Mouse (Mus musculus): Measurements from ENCODE around the gene Nfia. TPM values are rescaled to one million over a fixed set of nuclear protein-coding genes. Genes with fewer than 3 reads are reported as not detected.
A peak's percentile ranks its signal among the peaks of the same experiment; 100 is the strongest.

The Nfia gene
- polyA plus RNA-seq, 1 experiment from 2014 or later, result 42.0 TPM

DNA sequence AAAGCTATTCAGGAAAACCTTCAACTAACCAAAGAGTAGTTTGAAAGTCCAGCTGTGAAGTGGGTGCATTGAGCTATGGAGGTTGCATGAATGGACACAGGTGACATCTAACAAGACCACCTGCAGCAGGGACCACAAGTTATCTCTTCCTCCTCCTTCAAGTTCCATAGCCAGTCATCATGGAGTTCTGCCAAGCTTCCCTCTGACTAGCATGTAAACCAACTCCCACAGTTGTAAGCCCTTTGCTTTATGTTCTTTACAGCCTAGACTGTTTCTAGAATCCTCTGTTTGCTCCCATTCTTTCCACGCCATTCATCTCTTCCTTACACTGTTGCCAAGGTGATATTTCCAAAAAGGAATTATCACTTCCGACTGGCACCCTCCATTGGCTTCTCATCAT, 141.8 kb downstream of the Nfia start:
- ATAC-seq (ENCODE audit: insufficient number of reproducible peaks, low FRiP score), result no peak
- no peaks in the 10 kb centered on the region for H3K9me3 ChIP-seq (replicated peaks)
- H3K4me3 ChIP-seq, result no peak overlapping the region
- WGBS, result 90% methylated on average over 2 of the region's 2 CpGs
- H3K4me1 ChIP-seq (replicated peaks), result peaks cover 23% of the 10 kb centered on the region
- H3K27me3 ChIP-seq (replicated peaks), result no peaks in the 10 kb centered on the region
- no peak overlapping the region for H3K9ac ChIP-seq
- no peak overlapping the region for H3K4me2 ChIP-seq
- H3K27ac ChIP-seq (ENCODE audit: poor library complexity, severe bottlenecking), result no peak overlapping the region
- peaks cover 7% of the 10 kb centered on the region; the same call in 1 of the 2 replicates for H3K36me3 ChIP-seq

DNA sequence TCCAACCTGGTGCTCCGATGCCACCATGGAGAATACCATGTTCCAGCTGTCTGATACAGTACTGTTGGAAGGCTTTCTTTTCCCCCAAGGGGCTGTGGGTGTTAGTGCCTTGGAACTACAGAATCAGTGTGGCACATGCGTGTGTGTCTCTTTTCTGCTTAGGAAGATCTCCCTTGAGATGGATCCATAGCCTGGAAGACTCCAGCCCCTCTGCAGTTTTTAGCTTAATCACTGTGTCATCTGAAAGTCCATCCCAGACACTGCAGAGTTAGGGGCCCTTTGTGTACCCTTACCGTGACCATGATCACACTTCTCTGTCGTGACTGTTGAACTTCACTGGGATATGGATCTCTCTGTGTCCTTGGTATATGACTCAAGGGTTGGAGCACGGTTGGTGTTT, 142.2 kb downstream of the Nfia start:
- Histone ChIP-seq H3K27me3 (replicated peaks) (no peaks in the 10 kb centered on the region), H3K4me1 (replicated peaks) (peaks cover 24% of the 10 kb centered on the region), H3K9ac (no peak overlapping the region), H3K9me3 (replicated peaks) (no peaks in the 10 kb centered on the region), H3K4me2 (no peak overlapping the region), H3K36me3 (peaks cover 7% of the 10 kb centered on the region; the same call in 1 of the 2 replicates), H3K27ac (ENCODE audit: poor library complexity, severe bottlenecking) (no peak overlapping the region), H3K4me3 (no peak overlapping the region)
- no peak for ATAC-seq (ENCODE audit: insufficient number of reproducible peaks, low FRiP score)
- 91% methylated on average over 5 of the region's 5 CpGs for WGBS

DNA sequence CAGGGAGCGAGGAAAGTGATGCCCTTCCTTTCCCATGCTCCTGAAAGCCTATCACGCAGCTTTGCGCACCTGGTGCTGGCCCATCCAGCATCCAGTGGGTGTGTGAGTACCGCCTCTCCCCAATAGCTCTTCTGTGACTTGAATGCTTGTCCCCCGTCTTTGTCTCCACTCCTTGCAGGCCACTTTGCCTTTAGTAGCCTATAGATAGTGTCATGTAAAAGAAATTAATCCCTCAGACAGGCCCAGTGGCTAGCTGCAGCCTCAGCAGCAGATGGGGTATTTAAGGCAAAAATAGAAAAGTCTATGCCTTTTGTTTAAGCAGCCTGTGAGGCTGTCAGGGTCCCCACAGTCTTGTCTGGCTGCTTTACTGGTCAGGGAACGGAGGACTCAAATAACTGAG, 145.0 kb downstream of the Nfia start:
- Histone ChIP-seq H3K4me1 (replicated peaks) (peaks cover 33% of the 10 kb centered on the region), H3K4me3 (no peak overlapping the region), H3K9me3 (replicated peaks) (no peaks in the 10 kb centered on the region), H3K36me3 (no peaks in the 10 kb centered on the region), H3K27ac (ENCODE audit: poor library complexity, severe bottlenecking) (no peak overlapping the region), H3K27me3 (replicated peaks) (no peaks in the 10 kb centered on the region), H3K4me2 (no peak overlapping the region), H3K9ac (no peak overlapping the region)
- 75% methylated on average over 6 of the region's 6 CpGs for whole genome bisulfite sequencing
- ATAC-seq (ENCODE audit: insufficient number of reproducible peaks, low FRiP score), result no peak

DNA sequence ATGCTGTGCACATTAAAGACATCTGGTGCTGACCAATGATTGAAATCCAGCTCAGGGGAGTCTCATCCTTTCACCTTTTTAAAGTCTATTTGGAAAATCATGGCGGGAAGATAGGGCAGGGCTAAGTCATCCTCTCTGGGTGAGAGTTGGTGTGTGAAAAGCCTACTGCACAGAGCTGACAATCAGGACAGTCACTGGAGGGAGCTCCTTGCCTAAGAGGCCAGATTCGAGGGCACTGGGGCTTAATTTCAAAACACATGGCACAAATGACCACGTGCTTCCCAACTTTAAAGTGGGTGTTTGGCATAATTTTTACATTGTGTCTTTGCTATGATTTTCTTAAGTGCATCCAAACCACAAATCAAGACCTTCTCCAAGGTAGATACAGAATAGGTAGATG, 146.1 kb downstream of the Nfia start:
- no peak overlapping the region for H3K9ac ChIP-seq
- H3K4me3 ChIP-seq, result no peak overlapping the region
- 59% methylated on average over 3 of the region's 3 CpGs for WGBS
- H3K27ac ChIP-seq (ENCODE audit: poor library complexity, severe bottlenecking), result no peak overlapping the region
- no peak overlapping the region for H3K4me2 ChIP-seq
- H3K9me3 ChIP-seq (replicated peaks), result no peaks in the 10 kb centered on the region
- H3K36me3 ChIP-seq, result no peaks in the 10 kb centered on the region
- peaks cover 39% of the 10 kb centered on the region for H3K4me1 ChIP-seq (replicated peaks)
- H3K27me3 ChIP-seq (replicated peaks), result no peaks in the 10 kb centered on the region
- no peak for ATAC-seq (ENCODE audit: insufficient number of reproducible peaks, low FRiP score)

DNA sequence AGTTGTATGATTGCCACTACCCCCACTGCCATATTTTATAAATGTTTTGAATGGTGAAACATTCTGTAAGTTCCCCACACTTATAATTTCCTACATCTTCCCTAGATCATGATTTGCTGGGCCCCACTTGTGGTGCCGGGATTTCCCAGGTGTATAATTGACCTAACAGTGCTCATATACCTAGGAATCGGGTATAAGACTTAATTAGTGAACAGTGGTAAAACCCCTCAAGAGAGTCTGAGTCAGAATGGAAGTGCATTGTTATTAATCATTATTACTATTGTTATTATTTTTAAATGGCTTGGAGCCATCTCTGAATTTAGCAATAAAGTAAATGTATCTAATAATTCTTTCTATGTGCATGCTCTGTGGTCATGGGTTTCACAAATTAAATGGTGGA, 147.2 kb downstream of the Nfia start:
- H3K9me3 ChIP-seq (replicated peaks), result no peaks in the 10 kb centered on the region
- H3K9ac ChIP-seq, result no peak overlapping the region
- no peak overlapping the region for H3K4me3 ChIP-seq
- peaks cover 49% of the 10 kb centered on the region for H3K4me1 ChIP-seq (replicated peaks)
- 77% methylated on average over 2 of the region's 2 CpGs for WGBS
- ATAC-seq (ENCODE audit: insufficient number of reproducible peaks, low FRiP score), result no peak
- no peak overlapping the region for H3K4me2 ChIP-seq
- H3K36me3 ChIP-seq, result no peaks in the 10 kb centered on the region
- H3K27ac ChIP-seq (ENCODE audit: poor library complexity, severe bottlenecking), result no peak overlapping the region
- no peaks in the 10 kb centered on the region for H3K27me3 ChIP-seq (replicated peaks)

DNA sequence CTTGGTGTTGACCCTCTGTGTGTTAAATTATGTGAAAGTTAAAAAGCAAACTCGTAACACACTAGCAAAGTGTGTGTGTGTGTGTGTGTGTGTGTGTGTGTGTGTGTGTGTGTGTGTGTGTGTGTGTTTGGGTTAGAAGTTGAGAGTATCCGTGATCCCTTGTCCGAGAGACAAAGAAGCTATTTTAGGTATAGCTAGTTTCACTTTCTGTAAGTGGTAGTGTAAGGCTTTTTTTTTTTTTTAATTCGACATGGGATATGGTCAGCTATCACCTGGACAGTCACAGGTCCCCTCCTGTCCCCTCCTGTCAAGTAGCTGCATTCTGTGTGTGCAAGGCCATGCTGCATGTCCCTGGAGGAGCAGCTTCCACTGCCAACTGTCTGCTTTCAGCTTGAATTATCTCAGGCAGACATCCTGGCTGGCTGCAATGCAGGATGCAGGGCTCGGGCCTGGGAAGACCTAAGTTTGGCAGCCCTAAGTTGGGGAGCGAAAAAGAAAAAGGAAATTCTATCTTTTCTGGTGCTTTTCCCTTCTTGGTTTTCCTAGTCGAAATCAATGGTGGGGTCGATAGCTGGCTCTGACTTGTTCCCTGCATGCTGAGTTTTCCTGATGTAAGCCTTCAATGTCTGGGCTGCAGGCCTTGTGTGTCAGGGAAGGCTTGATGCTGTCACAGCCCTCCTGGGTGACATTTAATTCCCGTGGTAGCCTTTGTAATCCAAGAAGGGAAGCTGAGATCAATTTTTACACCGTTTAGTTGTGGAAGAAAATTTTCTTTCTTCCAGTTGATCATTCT, 147.9 kb downstream of the Nfia start:
- peaks cover 53% of the 10 kb centered on the region for H3K4me1 ChIP-seq (replicated peaks)
- ATAC-seq (ENCODE audit: insufficient number of reproducible peaks, low FRiP score), result 0 out of 2 replicates have a peak, but pooled peaks have one; percentile 59
- no peaks in the 10 kb centered on the region for H3K27me3 ChIP-seq (replicated peaks)
- peak overlapping the region; percentile 18; the same call in 1 of the 2 replicates for H3K4me3 ChIP-seq
- no peaks in the 10 kb centered on the region for H3K36me3 ChIP-seq
- peak overlapping the region; percentile 47; the same call in 1 of the 2 replicates for H3K9ac ChIP-seq
- H3K27ac ChIP-seq (ENCODE audit: poor library complexity, severe bottlenecking), result peak overlapping the region; percentile 81
- peak overlapping the region; percentile 65 for H3K4me2 ChIP-seq
- H3K9me3 ChIP-seq (replicated peaks), result no peaks in the 10 kb centered on the region
- WGBS, result 34% methylated on average over 10 of the region's 10 CpGs

DNA sequence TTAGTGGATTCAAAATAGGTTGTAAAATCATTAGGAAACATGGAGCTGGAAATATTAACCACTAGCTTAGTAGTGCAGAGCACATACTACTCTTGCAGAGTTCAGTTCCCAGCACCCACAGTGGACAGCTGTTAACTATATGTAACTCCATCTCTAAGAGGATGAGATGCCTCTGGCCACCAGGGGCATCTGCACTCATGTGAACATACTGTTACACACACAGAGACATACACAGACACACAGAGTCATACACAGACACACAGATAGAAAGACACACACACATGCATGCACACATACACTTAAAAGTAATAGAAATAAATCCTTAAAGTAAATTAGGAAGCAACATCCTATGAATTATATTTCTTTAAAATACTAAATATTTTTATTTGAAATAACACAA, 149.1 kb downstream of the Nfia start:
- H3K4me1 ChIP-seq (replicated peaks), result peaks cover 60% of the 10 kb centered on the region
- no peak overlapping the region for H3K4me3 ChIP-seq
- no peaks in the 10 kb centered on the region for H3K9me3 ChIP-seq (replicated peaks)
- no peak overlapping the region for H3K4me2 ChIP-seq
- H3K36me3 ChIP-seq, result no peaks in the 10 kb centered on the region
- no peak overlapping the region for H3K9ac ChIP-seq
- no peaks in the 10 kb centered on the region for H3K27me3 ChIP-seq (replicated peaks)
- no peak for ATAC-seq (ENCODE audit: insufficient number of reproducible peaks, low FRiP score)
- no peak overlapping the region for H3K27ac ChIP-seq (ENCODE audit: poor library complexity, severe bottlenecking)

DNA sequence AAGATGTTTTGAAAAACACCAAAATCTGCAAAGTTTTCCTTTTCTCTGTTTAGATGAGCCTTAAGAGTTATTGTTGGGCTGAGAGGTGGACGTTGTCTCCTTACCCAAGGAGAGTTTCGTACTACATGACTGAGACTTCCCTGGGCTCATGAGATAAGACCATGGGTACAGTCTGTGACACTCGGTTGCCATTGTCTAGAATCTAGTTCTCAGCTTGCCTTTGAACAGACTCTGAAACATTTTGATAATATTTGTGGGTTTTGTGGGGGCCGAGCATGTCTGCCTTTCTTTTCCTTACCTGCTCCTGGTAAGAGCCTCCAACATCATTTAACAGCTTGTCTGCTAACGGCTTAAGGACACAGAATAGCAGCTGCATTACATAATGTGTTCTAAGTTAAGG, 150.7 kb downstream of the Nfia start:
- H3K9me3 ChIP-seq (replicated peaks), result no peaks in the 10 kb centered on the region
- no peak overlapping the region for H3K9ac ChIP-seq
- WGBS, result 48% methylated on average over 5 of the region's 5 CpGs
- H3K36me3 ChIP-seq, result no peaks in the 10 kb centered on the region
- no peaks in the 10 kb centered on the region for H3K27me3 ChIP-seq (replicated peaks)
- no peak for ATAC-seq (ENCODE audit: insufficient number of reproducible peaks, low FRiP score)
- H3K4me1 ChIP-seq (replicated peaks), result peaks cover 54% of the 10 kb centered on the region
- no peak overlapping the region for H3K4me3 ChIP-seq
- H3K4me2 ChIP-seq, result no peak overlapping the region
- no peak overlapping the region for H3K27ac ChIP-seq (ENCODE audit: poor library complexity, severe bottlenecking)

DNA sequence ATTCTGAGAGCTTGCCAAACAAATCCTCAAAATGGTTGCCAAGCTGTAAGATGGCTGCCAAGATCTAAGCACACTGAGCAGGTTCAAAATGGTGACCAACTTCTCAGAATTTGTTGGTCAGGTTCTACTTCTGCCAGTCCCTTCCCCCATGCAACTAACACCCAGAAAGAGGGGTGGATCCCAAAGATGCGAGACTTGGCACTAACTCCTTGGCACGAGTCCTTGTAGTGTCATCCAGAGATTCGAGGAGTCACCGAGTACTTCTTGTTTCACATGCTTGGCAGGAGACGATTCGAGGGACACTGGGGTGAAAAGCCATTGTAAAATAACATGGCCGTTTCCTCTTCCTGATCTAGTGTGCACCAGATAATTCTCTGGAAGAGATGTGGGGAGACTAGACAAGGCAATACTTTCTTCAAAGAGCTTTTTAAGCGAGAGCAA, 151.4 kb downstream of the Nfia start:
- Histone ChIP-seq H3K27ac (ENCODE audit: poor library complexity, severe bottlenecking) (peak overlapping the region; percentile 57), H3K4me3 (no peak overlapping the region), H3K9ac (no peak overlapping the region), H3K4me2 (peak overlapping the region; percentile 21; the same call in 1 of the 2 replicates), H3K36me3 (no peaks in the 10 kb centered on the region), H3K4me1 (replicated peaks) (peaks cover 49% of the 10 kb centered on the region), H3K27me3 (replicated peaks) (no peaks in the 10 kb centered on the region), H3K9me3 (replicated peaks) (no peaks in the 10 kb centered on the region)
- peak; percentile 49; the same call in 1 of the 2 replicates for ATAC-seq (ENCODE audit: insufficient number of reproducible peaks, low FRiP score)
- 54% methylated on average over 8 of the region's 8 CpGs for WGBS

DNA sequence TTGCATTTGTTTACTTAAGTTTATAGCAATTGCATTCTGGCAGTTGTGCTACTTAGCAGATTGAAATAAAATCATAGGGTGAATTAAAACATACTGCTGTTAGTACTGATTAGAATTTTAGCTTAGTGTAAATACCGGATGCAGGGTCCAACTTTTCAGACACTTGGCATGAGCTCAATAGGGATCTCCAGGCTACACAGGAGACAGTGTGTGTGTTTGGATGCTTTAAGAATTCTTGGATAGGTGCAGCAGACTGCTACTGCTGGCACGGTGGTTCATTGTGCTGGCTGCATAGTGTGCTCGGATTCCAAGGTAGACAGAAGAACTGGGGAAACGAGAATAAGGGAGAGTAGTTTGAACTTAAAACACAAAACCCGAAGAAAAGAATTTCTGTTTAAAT, 151.9 kb downstream of the Nfia start:
- no peak for ATAC-seq (ENCODE audit: insufficient number of reproducible peaks, low FRiP score)
- no peak overlapping the region for H3K4me3 ChIP-seq
- H3K27me3 ChIP-seq (replicated peaks), result no peaks in the 10 kb centered on the region
- H3K9ac ChIP-seq, result no peak overlapping the region
- no peaks in the 10 kb centered on the region for H3K9me3 ChIP-seq (replicated peaks)
- no peak overlapping the region for H3K4me2 ChIP-seq
- no peaks in the 10 kb centered on the region for H3K36me3 ChIP-seq
- H3K4me1 ChIP-seq (replicated peaks), result peaks cover 45% of the 10 kb centered on the region
- no peak overlapping the region for H3K27ac ChIP-seq (ENCODE audit: poor library complexity, severe bottlenecking)
- WGBS, result 62% methylated on average over 5 of the region's 5 CpGs

DNA sequence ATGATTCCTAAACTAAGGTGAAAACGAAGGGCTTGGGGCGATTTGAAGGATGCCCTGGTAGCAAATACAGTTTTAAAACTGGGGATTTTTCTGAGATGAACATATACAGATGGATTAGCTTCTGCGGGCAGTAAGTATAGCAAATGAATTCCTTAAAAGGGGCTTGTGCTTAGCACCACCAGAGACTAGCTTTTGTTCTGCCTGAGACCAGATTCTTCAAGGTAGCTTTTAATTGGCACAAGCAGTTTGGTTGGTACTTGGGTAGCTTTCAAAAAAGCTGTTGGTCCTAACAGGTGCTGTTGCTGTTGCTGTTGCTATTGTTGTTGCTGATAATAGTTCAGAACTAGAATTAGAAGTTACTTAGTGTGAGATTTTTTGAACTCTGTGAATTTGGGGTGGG, 152.3 kb downstream of the Nfia start:
- ATAC-seq (ENCODE audit: insufficient number of reproducible peaks, low FRiP score), result no peak
- no peaks in the 10 kb centered on the region for H3K36me3 ChIP-seq
- 84% methylated on average over 3 of the region's 3 CpGs for WGBS
- H3K4me2 ChIP-seq, result no peak overlapping the region
- H3K27ac ChIP-seq (ENCODE audit: poor library complexity, severe bottlenecking), result no peak overlapping the region
- H3K27me3 ChIP-seq (replicated peaks), result no peaks in the 10 kb centered on the region
- H3K9ac ChIP-seq, result no peak overlapping the region
- no peak overlapping the region for H3K4me3 ChIP-seq
- H3K4me1 ChIP-seq (replicated peaks), result peaks cover 43% of the 10 kb centered on the region
- no peaks in the 10 kb centered on the region for H3K9me3 ChIP-seq (replicated peaks)

DNA sequence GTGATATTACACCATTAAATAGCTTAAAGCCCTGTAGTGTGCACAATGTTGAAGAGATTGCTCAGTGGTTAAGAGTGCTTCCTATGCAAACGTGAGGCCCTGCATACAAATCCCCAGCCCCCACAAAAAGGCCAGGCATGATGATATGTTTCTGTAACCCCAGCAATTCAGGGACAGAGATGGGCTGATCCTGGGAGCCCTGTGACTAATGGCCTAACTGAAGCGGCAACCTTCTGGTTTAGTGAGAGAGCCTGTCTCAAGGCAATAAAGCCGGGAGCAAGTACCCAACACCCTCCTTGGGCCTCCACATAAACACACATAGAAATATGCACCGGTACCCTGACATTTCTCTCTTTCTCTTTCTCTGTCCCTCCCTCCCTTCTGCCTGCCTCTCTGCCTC, 153.1 kb downstream of the Nfia start:
- Histone ChIP-seq H3K36me3 (no peaks in the 10 kb centered on the region), H3K27ac (ENCODE audit: poor library complexity, severe bottlenecking) (no peak overlapping the region), H3K9me3 (replicated peaks) (no peaks in the 10 kb centered on the region), H3K4me3 (no peak overlapping the region), H3K27me3 (replicated peaks) (no peaks in the 10 kb centered on the region), H3K9ac (no peak overlapping the region), H3K4me1 (replicated peaks) (peaks cover 41% of the 10 kb centered on the region), H3K4me2 (no peak overlapping the region)
- WGBS, result 75% methylated on average over 4 of the region's 4 CpGs
- no peak for ATAC-seq (ENCODE audit: insufficient number of reproducible peaks, low FRiP score)

All from heart, embryonic 12.5 days (tissue).